Mouse (Mus musculus) kidney, adult 9 months (tissue): ENCODE data around the gene P3h3.
A peak's percentile ranks its signal among the peaks of the same experiment; 100 is the strongest.
"Not testable (repeated sequence)": the region's sequence is repeated elsewhere in the genome, so short reads cannot be mapped to it uniquely, and the experiment has no call there.

Source experiments
- DNase-seq: peaks from one replicate; pipeline ENCODE4 v3.0.0; 2022

P3h3 gene

GRCm38 (mm10) chr6:124829799-124830700, 27.5 kb downstream of the P3h3 start:
- peak; percentile 98 for DNase-seq

- DNase-seq = peak; percentile 100
Observed at GRCm38 (mm10) chr6:124828868-124829798, 28.4 kb downstream of the P3h3 start, which contains the start of the genes Usp5 and Cdca3. TSS of gene Usp5 (minus strand) at chr6:124829484. TSS of gene Cdca3 (plus strand) at chr6:124829547.

GRCm38 (mm10) chr6:124828101-124828592, 29.4 kb downstream of the P3h3 start:
- DNase-seq = peak; percentile 68

GRCm38 (mm10) chr6:124822049-124822448, 35.5 kb downstream of the P3h3 start:
- no peak for DNase-seq

GRCm38 (mm10) chr6:124820891-124821290, 36.7 kb downstream of the P3h3 start:
- DNase-seq = no peak

GRCm38 (mm10) chr6:124817971-124818370, 39.6 kb downstream of the P3h3 start:
- DNase-seq = no peak

GRCm38 (mm10) chr6:124817563-124817962, 40.0 kb downstream of the P3h3 start:
- DNase-seq = no peak

- no peak for DNase-seq
Observed at GRCm38 (mm10) chr6:124817125-124817524, 40.4 kb downstream of the P3h3 start.

- DNase-seq = no peak
Observed at GRCm38 (mm10) chr6:124816611-124817010, 40.9 kb downstream of the P3h3 start.

- DNase-seq = no peak
Observed at GRCm38 (mm10) chr6:124814858-124815774, 42.4 kb downstream of the P3h3 start.

- no peak for DNase-seq
Observed at GRCm38 (mm10) chr6:124814448-124814847, 43.1 kb downstream of the P3h3 start.

- peak; percentile 95 for DNase-seq
Observed at GRCm38 (mm10) chr6:124813933-124814332, 43.6 kb downstream of the P3h3 start, which contains the start of gene Tpi1. TSS of gene Tpi1 (minus strand) at chr6:124814296.

- DNase-seq = peak; percentile 68
Observed at GRCm38 (mm10) chr6:124813496-124813895, 44.1 kb downstream of the P3h3 start.

GRCm38 (mm10) chr6:124812848-124813247, 44.7 kb downstream of the P3h3 start:
- DNase-seq = peak; percentile 65

- peak; percentile 48 for DNase-seq
Observed at GRCm38 (mm10) chr6:124811701-124812560, 45.6 kb downstream of the P3h3 start.

GRCm38 (mm10) chr6:124811403-124811665, 46.2 kb downstream of the P3h3 start:
- DNase-seq = no peak

GRCm38 (mm10) chr6:124810566-124811402, 46.8 kb downstream of the P3h3 start:
- not testable (repeated sequence) for DNase-seq

- no peak for DNase-seq
Observed at GRCm38 (mm10) chr6:124809775-124810538, 47.6 kb downstream of the P3h3 start.

- peak; percentile 91 for DNase-seq
Observed at GRCm38 (mm10) chr6:124809052-124809774, 48.3 kb downstream of the P3h3 start.
